Mouse (Mus musculus): ENCODE measurements around the gene 6030452D12Rik. TPM values are rescaled to one million over a fixed set of nuclear protein-coding genes. Genes with fewer than 3 reads are reported as not detected.

6030452D12Rik gene
- polyA plus RNA-seq, 1 experiment from 2014 or later = not detected

DNA sequence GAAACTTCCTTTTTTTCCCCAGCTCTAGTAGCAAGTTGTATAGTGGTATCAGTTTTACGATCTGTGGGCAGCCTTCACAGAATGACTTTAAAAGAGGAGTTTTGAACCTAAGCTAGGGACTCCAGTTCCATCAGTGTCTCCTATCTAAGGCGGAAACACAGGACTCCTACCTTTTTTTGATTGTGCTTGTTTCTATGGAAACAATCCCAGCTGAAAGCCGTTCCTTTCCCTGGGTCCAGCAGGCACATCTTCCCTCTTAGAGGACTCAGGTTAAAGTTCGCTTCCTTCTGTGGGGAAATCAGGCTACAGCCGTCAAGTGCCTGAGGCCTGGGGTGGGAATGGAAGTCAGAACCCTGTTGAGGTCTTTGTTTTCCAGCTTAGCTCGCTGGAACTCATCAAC lies 26.4 kb downstream of the 6030452D12Rik start:
- Histone ChIP-seq H3K27ac (ENCODE audit: low read length) (no peak overlapping the region), H3K27me3 (replicated peaks; ENCODE audit: insufficient read depth, low read length) (no peaks in the 10 kb centered on the region)

DNA sequence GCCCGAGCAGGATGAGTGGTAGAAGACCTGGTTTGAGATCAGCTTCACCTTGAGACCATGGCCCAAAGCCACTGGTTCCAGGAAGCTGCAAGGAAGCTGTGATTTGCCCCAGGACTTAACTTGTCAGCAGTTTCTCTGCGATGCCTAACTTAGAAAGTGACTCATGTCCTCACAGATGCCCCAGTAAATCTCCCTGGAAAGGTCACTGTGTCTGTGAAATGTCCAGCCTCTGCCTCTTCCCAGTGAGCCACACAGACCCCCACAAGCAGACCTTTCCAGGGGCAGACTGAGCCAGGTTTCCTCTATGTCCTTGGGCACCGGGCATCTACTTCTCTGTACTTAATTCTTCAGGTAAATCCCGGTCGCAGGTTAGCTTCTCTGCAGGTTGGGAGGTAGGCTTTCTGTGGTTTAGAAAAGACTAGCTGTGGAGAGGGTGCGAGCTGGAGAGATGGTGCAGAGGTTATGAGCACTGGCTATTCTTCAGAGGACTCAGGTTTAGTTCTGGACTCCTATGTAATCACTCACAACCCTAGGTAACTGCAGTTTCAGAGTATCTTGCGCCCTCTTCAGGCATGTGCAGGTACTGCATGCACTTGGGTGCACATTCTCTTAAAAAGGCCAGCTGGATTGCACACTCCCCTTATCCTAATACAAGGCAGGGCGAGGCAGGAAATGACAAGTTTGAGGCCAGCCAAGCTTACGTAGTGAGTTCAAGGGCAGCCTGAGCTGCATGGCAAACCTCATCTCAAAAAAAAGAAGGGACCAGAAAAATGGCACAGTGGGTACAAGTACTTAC lies 27.1 kb downstream of the 6030452D12Rik start:
- no peak overlapping the region for H3K4me2 ChIP-seq (replicated peaks; ENCODE audit: low read depth, low read length)
- ATAC-seq = no peak
- no peak overlapping the region for H3K4me3 ChIP-seq (ENCODE audit: low read depth, low read length)
- no peaks in the 10 kb centered on the region for H3K36me3 ChIP-seq (ENCODE audit: insufficient read depth, low read length)
- H3K27ac ChIP-seq (ENCODE audit: low read length) = no peak overlapping the region
- no peaks in the 10 kb centered on the region for H3K4me1 ChIP-seq (ENCODE audit: insufficient read depth, low read depth, low read length)
- no peak overlapping the region for H3K9ac ChIP-seq (replicated peaks; ENCODE audit: low read depth)
- WGBS = 86% methylated on average over 9 of the region's 9 CpGs
- H3K27me3 ChIP-seq (replicated peaks; ENCODE audit: insufficient read depth, low read length) = no peaks in the 10 kb centered on the region
- TF ChIP-seq CTCF (IDR thresholded peaks at IDR 0.05) (peak; percentile 65), EP300 (IDR thresholded peaks at IDR 0.05) (no peak)
- DNase-seq (ENCODE audit: low spot score) = no peak
- H3K9me3 ChIP-seq (ENCODE audit: low read length) = no peaks in the 10 kb centered on the region

More for the DNA sequence above, 26.4 kb downstream of the 6030452D12Rik start:
- no peak overlapping the region for H3K4me3 ChIP-seq (ENCODE audit: low read depth, low read length)
- H3K9me3 ChIP-seq (ENCODE audit: low read length) = no peaks in the 10 kb centered on the region
- no peak overlapping the region for H3K4me2 ChIP-seq (replicated peaks; ENCODE audit: low read depth, low read length)
- H3K36me3 ChIP-seq (ENCODE audit: insufficient read depth, low read length) = no peaks in the 10 kb centered on the region
- no peak overlapping the region for H3K9ac ChIP-seq (replicated peaks; ENCODE audit: low read depth)
- WGBS = 62% methylated on average over 6 of the region's 6 CpGs
- no peak for ATAC-seq
- TF ChIP-seq EP300 (IDR thresholded peaks at IDR 0.05) = no peak
- no peak for TF ChIP-seq CTCF (IDR thresholded peaks at IDR 0.05)
- no peak for DNase-seq (ENCODE audit: low spot score)
- no peaks in the 10 kb centered on the region for H3K4me1 ChIP-seq (ENCODE audit: insufficient read depth, low read depth, low read length)

DNA sequence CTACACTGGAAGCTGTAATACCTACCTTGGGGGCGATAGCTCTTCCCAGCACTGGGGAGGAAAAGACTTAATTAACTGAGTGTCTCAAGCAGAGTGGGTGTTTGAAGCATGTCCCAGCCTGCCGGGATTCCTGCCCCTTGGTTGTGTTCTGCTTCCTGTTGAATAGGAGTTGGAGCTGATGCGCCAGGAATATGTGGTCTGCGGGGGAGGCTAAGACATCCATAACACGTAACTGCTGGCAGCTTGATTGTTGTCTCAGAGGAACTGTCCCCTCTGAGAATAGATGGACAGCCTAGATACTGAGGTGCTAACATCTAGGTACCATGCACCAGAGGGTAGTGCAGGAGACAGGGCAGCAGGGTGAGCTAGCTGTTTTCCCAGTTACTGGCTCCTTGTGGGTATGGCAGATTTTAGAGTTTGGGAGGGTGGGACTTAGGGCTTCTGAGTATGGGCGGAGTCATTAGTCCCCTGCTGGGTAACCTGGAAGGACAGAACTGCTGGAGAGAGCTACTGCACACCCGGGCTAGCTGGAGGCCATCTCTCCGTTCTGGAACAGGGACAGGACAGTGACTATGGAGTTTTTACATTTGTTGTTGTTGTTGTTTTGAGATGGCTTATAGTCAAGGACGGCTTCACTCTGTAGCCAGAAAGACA lies 28.4 kb downstream of the 6030452D12Rik start:
- no peak for DNase-seq (ENCODE audit: low spot score)
- Histone ChIP-seq H3K9ac (replicated peaks; ENCODE audit: low read depth) (no peak overlapping the region), H3K9me3 (ENCODE audit: low read length) (no peaks in the 10 kb centered on the region), H3K36me3 (ENCODE audit: insufficient read depth, low read length) (no peaks in the 10 kb centered on the region), H3K4me1 (ENCODE audit: insufficient read depth, low read depth, low read length) (no peaks in the 10 kb centered on the region), H3K27me3 (replicated peaks; ENCODE audit: insufficient read depth, low read length) (no peaks in the 10 kb centered on the region), H3K4me3 (ENCODE audit: low read depth, low read length) (no peak overlapping the region), H3K4me2 (replicated peaks; ENCODE audit: low read depth, low read length) (no peak overlapping the region), H3K27ac (ENCODE audit: low read length) (no peak overlapping the region)
- 70% methylated on average over 9 of the region's 9 CpGs for WGBS
- no peak for ATAC-seq
- TF ChIP-seq CTCF (IDR thresholded peaks at IDR 0.05) (no peak), EP300 (IDR thresholded peaks at IDR 0.05) (no peak)

GRCm38 (mm10) chr8:106529885-106530482 lies 29.7 kb downstream of the 6030452D12Rik start:
- no peak for TF ChIP-seq CTCF (IDR thresholded peaks at IDR 0.05)
- TF ChIP-seq EP300 (IDR thresholded peaks at IDR 0.05) = no peak
- DNase-seq (ENCODE audit: low spot score) (peak; percentile 27), ATAC-seq (0 out of 2 replicates have a peak, but pooled peaks have one; percentile 23)
- Histone ChIP-seq H3K4me3 (ENCODE audit: low read depth, low read length) (no peak overlapping the region), H3K27ac (ENCODE audit: low read length) (no peak overlapping the region), H3K27me3 (replicated peaks; ENCODE audit: insufficient read depth, low read length) (no peaks in the 10 kb centered on the region), H3K4me2 (replicated peaks; ENCODE audit: low read depth, low read length) (no peak overlapping the region), H3K36me3 (ENCODE audit: insufficient read depth, low read length) (no peaks in the 10 kb centered on the region), H3K9ac (replicated peaks; ENCODE audit: low read depth) (no peak overlapping the region), H3K9me3 (ENCODE audit: low read length) (no peaks in the 10 kb centered on the region), H3K4me1 (ENCODE audit: insufficient read depth, low read depth, low read length) (no peaks in the 10 kb centered on the region)
- WGBS = 88% methylated on average over 10 of the region's 10 CpGs

GRCm38 (mm10) chr8:106530566-106530965 lies 30.2 kb downstream of the 6030452D12Rik start:
- Histone ChIP-seq H3K9ac (replicated peaks; ENCODE audit: low read depth) (no peak overlapping the region), H3K9me3 (ENCODE audit: low read length) (no peaks in the 10 kb centered on the region), H3K27me3 (replicated peaks; ENCODE audit: insufficient read depth, low read length) (no peaks in the 10 kb centered on the region), H3K36me3 (ENCODE audit: insufficient read depth, low read length) (no peaks in the 10 kb centered on the region), H3K4me1 (ENCODE audit: insufficient read depth, low read depth, low read length) (no peaks in the 10 kb centered on the region), H3K27ac (ENCODE audit: low read length) (no peak overlapping the region), H3K4me2 (replicated peaks; ENCODE audit: low read depth, low read length) (no peak overlapping the region), H3K4me3 (ENCODE audit: low read depth, low read length) (no peak overlapping the region)
- no peak for DNase-seq (ENCODE audit: low spot score)
- no peak for ATAC-seq
- TF ChIP-seq CTCF (IDR thresholded peaks at IDR 0.05) (peak; percentile 71), EP300 (IDR thresholded peaks at IDR 0.05) (no peak)
- 78% methylated on average over 4 of the region's 4 CpGs for WGBS

DNA sequence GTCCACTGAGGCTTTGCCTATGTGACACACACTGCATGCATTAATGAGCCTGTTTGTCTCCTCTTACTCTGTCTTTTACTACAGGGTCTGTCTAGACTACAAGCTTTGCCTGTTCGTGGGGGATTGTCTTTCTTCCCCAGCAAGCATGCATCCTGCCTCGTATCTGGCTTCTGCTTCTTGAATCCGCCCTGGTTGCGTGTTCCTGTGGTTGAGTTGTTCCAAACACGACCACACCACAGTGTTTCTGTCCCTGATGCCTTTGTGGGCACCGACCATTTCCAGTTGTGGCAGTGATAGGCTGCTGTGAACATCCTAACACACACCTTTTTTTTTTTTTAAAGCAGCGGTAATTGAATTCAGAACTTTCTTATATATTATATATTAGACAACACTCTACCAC lies 33.4 kb downstream of the 6030452D12Rik start:
- H3K27ac ChIP-seq (ENCODE audit: low read length) = no peak overlapping the region
- WGBS = 70% methylated on average over 7 of the region's 7 CpGs

More for the DNA sequence above, 33.4 kb downstream of the 6030452D12Rik start:
- no peak for DNase-seq (ENCODE audit: low spot score)
- Histone ChIP-seq H3K9me3 (ENCODE audit: low read length) (no peaks in the 10 kb centered on the region), H3K4me3 (ENCODE audit: low read depth, low read length) (no peak overlapping the region), H3K36me3 (ENCODE audit: insufficient read depth, low read length) (no peaks in the 10 kb centered on the region), H3K4me1 (ENCODE audit: insufficient read depth, low read depth, low read length) (no peaks in the 10 kb centered on the region), H3K27me3 (replicated peaks; ENCODE audit: insufficient read depth, low read length) (no peaks in the 10 kb centered on the region), H3K4me2 (replicated peaks; ENCODE audit: low read depth, low read length) (no peak overlapping the region), H3K9ac (replicated peaks; ENCODE audit: low read depth) (no peak overlapping the region)
- TF ChIP-seq CTCF (IDR thresholded peaks at IDR 0.05) (no peak), EP300 (IDR thresholded peaks at IDR 0.05) (no peak)
- ATAC-seq = no peak
